Mouse (Mus musculus): Measurements from ENCODE around the gene Myo5a. TPM values are rescaled to one million over a fixed set of nuclear protein-coding genes. Genes with fewer than 3 reads are reported as not detected.

The Myo5a gene
- polyA plus RNA-seq, 1 experiment from 2014 or later, result 42.4 TPM

- Histone ChIP-seq H3K27me3 (replicated peaks) (no peaks in the 10 kb centered on the region), H3K4me1 (peaks cover 30% of the 10 kb centered on the region), H3K9ac (no peak overlapping the region), H3K36me3 (no peaks in the 10 kb centered on the region), H3K9me3 (no peaks in the 10 kb centered on the region), H3K27ac (peak overlapping the region; percentile 3; the same call in 1 of the 2 replicates), H3K4me3 (no peak overlapping the region), H3K4me2 (replicated peaks) (peak overlapping the region; percentile 7; the same call in 1 of the 2 replicates)
- WGBS, result 1% methylated on average over 8 of the region's 8 CpGs
- peak; percentile 89 for ATAC-seq (ENCODE audit: low FRiP score, low read depth)
Measured at GRCm38 (mm10) chr9:75261332-75261872, 190.6 kb downstream of the Myo5a start.

- H3K9me3 ChIP-seq, result no peaks in the 10 kb centered on the region
- no peak overlapping the region for H3K9ac ChIP-seq
- no peak overlapping the region for H3K27ac ChIP-seq
- no peak for ATAC-seq (ENCODE audit: low FRiP score, low read depth)
- no peak overlapping the region for H3K4me3 ChIP-seq
- no peaks in the 10 kb centered on the region for H3K27me3 ChIP-seq (replicated peaks)
- no peaks in the 10 kb centered on the region for H3K36me3 ChIP-seq
- peaks cover 30% of the 10 kb centered on the region for H3K4me1 ChIP-seq
- H3K4me2 ChIP-seq (replicated peaks), result peak overlapping the region; percentile 7; the same call in 1 of the 2 replicates
- 76% methylated on average over 8 of the region's 8 CpGs for WGBS
Measured at GRCm38 (mm10) chr9:75262235-75262826, 191.5 kb downstream of the Myo5a start.

- H3K4me2 ChIP-seq (replicated peaks), result no peak overlapping the region
- H3K27me3 ChIP-seq (replicated peaks), result no peaks in the 10 kb centered on the region
- peaks cover 30% of the 10 kb centered on the region for H3K4me1 ChIP-seq
- H3K9ac ChIP-seq, result no peak overlapping the region
- no peak overlapping the region for H3K27ac ChIP-seq
- no peak overlapping the region for H3K4me3 ChIP-seq
- WGBS, result 52% methylated on average over 3 of the region's 3 CpGs
- no peaks in the 10 kb centered on the region for H3K36me3 ChIP-seq
- ATAC-seq (ENCODE audit: low FRiP score, low read depth), result no peak
- H3K9me3 ChIP-seq, result no peaks in the 10 kb centered on the region
Measured at GRCm38 (mm10) chr9:75264008-75264718, 193.3 kb downstream of the Myo5a start.

GRCm38 (mm10) chr9:75267147-75267546, 196.3 kb downstream of the Myo5a start:
- 82% methylated on average over 6 of the region's 6 CpGs for WGBS

GRCm38 (mm10) chr9:75270382-75270781, 199.6 kb downstream of the Myo5a start:
- WGBS, result 75% methylated on average over 6 of the region's 6 CpGs
- H3K27me3 ChIP-seq (replicated peaks), result no peaks in the 10 kb centered on the region
- no peaks in the 10 kb centered on the region for H3K9me3 ChIP-seq
- no peaks in the 10 kb centered on the region for H3K36me3 ChIP-seq
- no peak overlapping the region for H3K4me3 ChIP-seq
- ATAC-seq (ENCODE audit: low FRiP score, low read depth), result no peak
- no peak overlapping the region for H3K27ac ChIP-seq
- H3K4me2 ChIP-seq (replicated peaks), result no peak overlapping the region
- H3K4me1 ChIP-seq, result no peaks in the 10 kb centered on the region
- no peak overlapping the region for H3K9ac ChIP-seq

More at GRCm38 (mm10) chr9:75267147-75267546, 196.3 kb downstream of the Myo5a start:
- H3K4me3 ChIP-seq, result no peak overlapping the region
- H3K36me3 ChIP-seq, result no peaks in the 10 kb centered on the region
- peaks cover 13% of the 10 kb centered on the region for H3K4me1 ChIP-seq
- H3K9me3 ChIP-seq, result no peaks in the 10 kb centered on the region
- H3K9ac ChIP-seq, result no peak overlapping the region
- H3K27ac ChIP-seq, result no peak overlapping the region
- H3K4me2 ChIP-seq (replicated peaks), result no peak overlapping the region
- no peak for ATAC-seq (ENCODE audit: low FRiP score, low read depth)
- H3K27me3 ChIP-seq (replicated peaks), result no peaks in the 10 kb centered on the region

- H3K4me2 ChIP-seq (replicated peaks), result no peak overlapping the region
- no peaks in the 10 kb centered on the region for H3K36me3 ChIP-seq
- H3K9ac ChIP-seq, result no peak overlapping the region
- WGBS, result 94% methylated on average over 8 of the region's 8 CpGs
- H3K9me3 ChIP-seq, result no peaks in the 10 kb centered on the region
- no peak overlapping the region for H3K27ac ChIP-seq
- H3K27me3 ChIP-seq (replicated peaks), result no peaks in the 10 kb centered on the region
- no peak overlapping the region for H3K4me3 ChIP-seq
- ATAC-seq (ENCODE audit: low FRiP score, low read depth), result no peak
- H3K4me1 ChIP-seq, result no peaks in the 10 kb centered on the region
Measured at GRCm38 (mm10) chr9:75271539-75271938, 200.7 kb downstream of the Myo5a start.

Other genes with a start within 250 kb of the Myo5a start
- gene Onecut1, start 209.1 kb upstream of the Myo5a start, polyA plus RNA-seq (2016; fragmentation: Nextera tagmentation; extraction: Ambion mirVana), result 7.3 and 7.7 TPM in 2 replicates
- 24.9 and 29.1 TPM in 2 replicates for gene Fam214a, start 118.1 kb upstream of the Myo5a start, polyA plus RNA-seq (2016; fragmentation: Nextera tagmentation; extraction: Ambion mirVana)
- gene Arpp19, start 33.4 kb upstream of the Myo5a start, polyA plus RNA-seq (2016; fragmentation: Nextera tagmentation; extraction: Ambion mirVana), result 278 and 299 TPM in 2 replicates
- 0.32 TPM in 2 replicates for gene Myo5c, start 161.0 kb downstream of the Myo5a start, polyA plus RNA-seq (2016; fragmentation: Nextera tagmentation; extraction: Ambion mirVana)
- 38.7 and 42.3 TPM in 2 replicates for gene Gnb5, start 235.3 kb downstream of the Myo5a start, polyA plus RNA-seq (2016; fragmentation: Nextera tagmentation; extraction: Ambion mirVana)